Mouse (Mus musculus): ENCODE results near the gene Nuak1.

DNA sequence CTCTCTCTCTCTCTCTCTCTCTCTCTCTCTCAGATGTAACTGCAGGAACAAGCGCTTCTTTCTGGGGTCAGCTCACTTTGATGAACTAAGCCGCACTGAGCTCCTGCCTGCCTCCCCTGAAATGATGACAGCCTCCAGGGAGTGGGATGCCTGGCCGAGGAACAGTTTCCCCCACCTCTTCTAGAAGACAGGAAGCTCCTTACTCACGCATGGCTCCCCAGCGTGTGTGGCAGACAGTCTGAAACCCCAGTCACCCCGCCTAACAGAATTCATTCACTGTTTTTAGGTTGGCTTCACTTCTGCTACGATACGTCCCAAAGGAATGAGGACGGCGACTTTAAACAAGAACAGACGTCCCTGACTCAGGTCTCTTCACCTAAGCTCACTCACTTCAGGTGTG, 4.5 kb downstream of the Nuak1 start:
- TF ChIP-seq EP300 (IDR thresholded peaks at IDR 0.05; ENCODE audit: insufficient read depth, low read depth, low read length) (no peak), CTCF (IDR thresholded peaks at IDR 0.05; ENCODE audit: low read depth, low read length) (no peak), POLR2A (IDR thresholded peaks at IDR 0.05; ENCODE audit: insufficient read depth, low read length) (no peak)

Measured in ES-Bruce4 (cell line).